Mouse (Mus musculus) limb, embryonic 13.5 days (tissue): ENCODE results near the gene Tmem200b. TPM values are rescaled to one million over a fixed set of nuclear protein-coding genes. Genes with fewer than 3 reads are reported as not detected.

ENCODE experiments used
- ATAC-seq: fragments of 200-750 bp; cut with Nextera tagmentation; 2 replicates; pipeline ENCODE4 v1.8.0; 2017; ENCODE audit warnings: low read depth, moderate number of reproducible peaks, moderate TSS enrichment; ENCODE audit not compliant: low FRiP score
- H3K27ac ChIP-seq: fragments of 300-500 bp; sonication (generic); 2 replicates; pipeline ENCODE4 v1.5.1; 2015; ENCODE audit warnings: inconsistent platforms, mild to moderate bottlenecking, moderate library complexity
- H3K27me3 ChIP-seq: fragments of 300-500 bp; sonication (generic); 2 replicates; pipeline ENCODE4 v1.6.1; 2015; ENCODE audit warnings: mild to moderate bottlenecking, inconsistent platforms
- H3K36me3 ChIP-seq: fragments of 300-500 bp; sonication (generic); 2 replicates; pipeline ENCODE4 v1.6.1; 2015; ENCODE audit warnings: inconsistent platforms, mild to moderate bottlenecking, moderate library complexity
- H3K4me1 ChIP-seq: fragments of 300-500 bp; sonication (generic); 2 replicates; pipeline ENCODE4 v1.6.1; 2015; ENCODE audit warnings: inconsistent platforms
- H3K4me2 ChIP-seq: fragments of 300-500 bp; sonication (generic); replicated peaks from 2 replicates; pipeline ENCODE4 v1.6.1; 2015; ENCODE audit warnings: inconsistent platforms, mild to moderate bottlenecking, moderate library complexity
- H3K4me3 ChIP-seq: fragments of 300-500 bp; sonication (generic); 2 replicates; pipeline ENCODE4 v1.5.1; 2015; ENCODE audit warnings: moderate library complexity, mild to moderate bottlenecking, inconsistent platforms
- H3K9ac ChIP-seq: fragments of 300-500 bp; sonication (generic); 2 replicates; pipeline ENCODE4 v1.6.1; 2015; ENCODE audit warnings: mild to moderate bottlenecking, inconsistent platforms
- H3K9me3 ChIP-seq: fragments of 300-500 bp; sonication (generic); 2 replicates; pipeline ENCODE4 v1.6.1; 2016; ENCODE audit warnings: inconsistent platforms
- WGBS: fragments of 180-500 bp; shearing (Covaris S2); methylation state at CpG from one replicate; pipeline ENCODE4 v1.1.7; 2015; 5-methylcytosine and 5-hydroxymethylcytosine counted together
- polyA plus RNA-seq: library from polyadenylated mRNA; unstranded; fragments of >200 nt; fragmentation: Nextera tagmentation; extraction: Ambion mirVana; gene quantifications from 2 replicates; pipeline ENCODE4 v1.2.1, GENCODE M21; 2015

The Tmem200b gene
- 2.5 and 2.6 TPM in 2 replicates for polyA plus RNA-seq

DNA sequence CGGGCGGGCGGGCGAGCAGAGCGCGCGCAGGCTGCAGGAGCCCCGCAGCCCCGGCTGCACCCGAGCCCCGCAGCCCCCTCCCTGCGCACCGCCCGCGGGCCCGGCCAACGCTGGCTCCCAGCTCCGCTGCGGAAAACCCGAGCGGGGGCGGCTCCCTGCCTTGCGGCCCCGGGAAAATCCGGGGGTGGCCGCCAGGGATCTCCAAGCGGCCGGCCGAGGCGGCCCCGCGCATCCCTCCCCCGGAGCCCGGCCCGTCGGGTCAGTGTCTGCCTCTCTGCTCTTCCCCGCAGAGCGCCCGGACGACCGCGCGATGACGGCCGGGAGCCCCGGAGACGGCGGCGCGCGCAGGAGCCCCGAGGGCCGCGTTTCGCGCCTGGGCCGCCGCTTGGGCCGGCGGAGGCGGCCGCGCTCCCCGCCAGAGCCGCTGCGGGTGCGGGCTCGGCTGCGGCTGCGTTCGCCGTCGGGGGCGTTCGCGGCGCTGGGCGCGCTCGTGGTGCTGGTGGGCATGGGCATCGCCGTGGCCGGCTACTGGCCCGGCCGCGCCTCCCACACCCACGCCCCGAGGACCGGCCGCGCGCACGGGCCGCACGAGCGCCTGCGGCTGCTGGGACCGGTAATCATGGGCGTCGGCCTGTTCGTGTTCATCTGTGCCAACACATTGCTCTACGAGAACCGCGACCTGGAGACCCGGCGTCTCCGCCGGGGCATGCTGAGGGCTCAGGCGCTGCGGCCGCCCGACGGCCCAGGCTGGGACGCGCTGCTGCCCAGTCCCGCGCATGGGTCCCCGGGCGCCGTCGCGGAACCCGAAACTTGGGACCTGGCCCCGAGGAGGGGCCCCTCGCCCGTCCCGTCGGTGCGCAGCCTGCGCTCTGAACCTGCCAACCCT, at the start of gene Tmem200b:
Tmem200b (plus strand) TSS at position 311 of the 886 bp plus-strand sequence.
- H3K4me3 ChIP-seq = peak within 1 kb of the TSS; percentile 76
- peaks cover 82% of the 10 kb centered on the region for H3K4me1 ChIP-seq
- H3K9me3 ChIP-seq = no peaks in the 10 kb centered on the region
- peak within 1 kb of the TSS; percentile 85 for H3K4me2 ChIP-seq
- peaks cover 34% of the 10 kb centered on the region for H3K36me3 ChIP-seq
- H3K27ac ChIP-seq = peak within 1 kb of the TSS; percentile 93
- WGBS = 1% methylated on average over 78 of the region's 130 CpGs
- peak; percentile 16; the same call in 1 of the 2 replicates for ATAC-seq
- H3K27me3 ChIP-seq = peaks cover 36% of the 10 kb centered on the region
- peak within 1 kb of the TSS; percentile 86 for H3K9ac ChIP-seq

DNA sequence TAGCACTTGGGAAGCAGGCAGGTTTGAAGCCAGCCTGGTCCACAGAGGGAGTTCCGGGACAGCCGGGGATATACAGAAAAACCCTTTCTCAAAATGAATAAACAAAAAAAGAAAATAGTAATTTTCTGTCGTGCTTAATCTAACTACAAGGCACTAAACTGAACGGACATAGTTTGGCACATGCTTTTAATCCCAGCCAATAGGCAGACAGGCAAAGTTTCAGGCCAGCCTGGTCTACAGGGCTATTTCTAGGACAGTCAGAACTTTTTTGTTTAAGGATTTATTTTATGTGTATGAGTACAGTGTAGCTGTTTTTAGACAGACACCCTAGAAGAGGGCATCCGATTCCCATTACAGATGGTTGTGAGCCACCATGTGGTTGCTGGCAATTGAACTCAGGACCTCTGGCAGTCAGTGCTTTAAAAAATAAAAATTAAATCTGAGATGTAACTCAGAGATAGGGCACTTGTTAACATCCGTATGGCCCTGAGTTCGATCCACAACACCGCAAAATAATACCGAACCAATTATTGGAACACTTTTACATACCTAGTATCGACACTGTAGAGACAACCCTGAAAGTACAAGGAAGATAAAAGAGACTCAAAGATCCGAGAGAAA, 48.8 kb upstream of the Tmem200b start:
- Histone ChIP-seq H3K4me3 (peak overlapping the region; percentile 97), H3K27ac (peak overlapping the region; percentile 84), H3K9ac (peak overlapping the region; percentile 84), H3K4me2 (peak overlapping the region; percentile 69), H3K4me1 (peaks cover 36% of the 10 kb centered on the region), H3K36me3 (peaks cover 3% of the 10 kb centered on the region; the same call in 1 of the 2 replicates), H3K27me3 (no peaks in the 10 kb centered on the region), H3K9me3 (no peaks in the 10 kb centered on the region)
- WGBS = 12% methylated on average over 11 of the region's 11 CpGs
- peak; percentile 33; the same call in 1 of the 2 replicates for ATAC-seq

DNA sequence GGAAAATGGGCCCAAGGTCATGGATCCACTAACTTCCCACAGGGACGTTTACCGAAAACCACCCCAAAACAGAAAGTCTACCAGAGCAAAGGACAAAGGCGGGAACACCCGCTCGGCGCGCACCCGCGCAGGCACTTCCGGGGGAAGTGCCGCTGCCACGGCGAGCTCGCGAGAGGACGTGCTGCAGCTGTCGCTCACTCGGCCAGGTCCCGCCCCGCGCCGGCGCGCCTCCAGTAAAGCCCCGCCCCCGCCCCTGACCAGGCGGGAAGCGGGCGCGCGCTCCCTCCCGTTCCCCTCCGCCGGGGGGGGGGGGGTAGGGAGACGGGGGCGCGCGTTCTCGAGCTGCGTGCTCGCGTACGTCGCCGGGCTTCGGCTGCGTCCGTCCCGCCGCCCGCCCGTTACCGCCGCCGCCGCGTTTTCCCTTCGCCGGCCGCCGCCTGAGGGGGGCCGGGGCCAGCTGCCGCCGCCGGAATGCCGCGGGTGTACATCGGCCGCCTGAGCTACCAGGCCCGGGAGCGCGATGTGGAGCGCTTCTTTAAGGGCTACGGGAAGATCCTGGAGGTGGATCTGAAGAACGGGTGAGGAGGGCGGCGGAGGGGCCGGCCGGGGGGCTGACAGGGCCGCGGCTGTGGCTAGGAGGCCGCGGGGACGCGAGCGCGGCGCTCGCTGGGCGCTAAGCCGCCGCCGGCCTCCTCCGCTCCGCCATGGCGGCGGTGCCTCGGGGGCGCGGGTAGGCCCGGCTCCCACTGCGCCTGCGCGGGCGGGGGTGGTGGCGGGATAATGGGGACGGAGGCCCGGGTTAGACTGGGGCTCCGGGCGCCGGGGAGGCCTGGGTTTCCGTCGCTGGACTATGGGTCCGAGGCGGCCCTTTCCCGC, 48.0 kb upstream of the Tmem200b start, which contains the start of gene Srsf4:
Srsf4 (plus strand) TSS at position 325 of the 876 bp plus-strand sequence.
- Histone ChIP-seq H3K4me3 (peak within 1 kb of the TSS; percentile 97), H3K4me2 (peak within 1 kb of the TSS; percentile 90), H3K36me3 (0 out of 2 replicates have a peak, but pooled peaks cover 3% of the 10 kb centered on the region), H3K27me3 (no peaks in the 10 kb centered on the region), H3K9me3 (no peaks in the 10 kb centered on the region), H3K9ac (peak within 1 kb of the TSS; percentile 100), H3K4me1 (peaks cover 43% of the 10 kb centered on the region), H3K27ac (peak within 1 kb of the TSS; percentile 100)
- under 1% methylated on average over 79 of the region's 116 CpGs for WGBS
- peak; percentile 95 for ATAC-seq

DNA sequence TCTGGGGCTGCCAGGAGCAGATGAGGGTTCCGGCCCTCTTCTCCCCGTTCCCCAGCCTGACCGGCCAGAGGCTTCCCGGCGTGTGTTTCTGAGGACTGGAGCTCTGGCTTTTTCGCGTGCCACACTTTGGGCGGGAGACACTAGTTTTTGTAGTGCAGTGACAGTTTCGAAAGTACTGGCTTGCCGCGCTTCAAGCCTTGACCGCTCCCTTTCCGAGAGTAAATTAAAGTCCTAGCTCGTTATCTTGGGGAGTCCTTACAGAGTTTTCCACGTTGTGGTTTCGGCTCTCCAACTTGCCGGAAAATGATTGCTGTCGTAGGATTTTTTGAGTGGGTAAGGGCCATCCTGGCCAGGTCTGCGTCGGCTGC, 47.4 kb upstream of the Tmem200b start:
- Histone ChIP-seq H3K4me2 (peak overlapping the region; percentile 90), H3K27ac (peak overlapping the region; percentile 100), H3K36me3 (0 out of 2 replicates have a peak, but pooled peaks cover 3% of the 10 kb centered on the region), H3K9me3 (no peaks in the 10 kb centered on the region), H3K27me3 (no peaks in the 10 kb centered on the region), H3K4me3 (peak overlapping the region; percentile 97), H3K4me1 (peaks cover 43% of the 10 kb centered on the region), H3K9ac (peak overlapping the region; percentile 100)
- WGBS = under 1% methylated on average over 20 of the region's 20 CpGs
- ATAC-seq = peak; percentile 7; the same call in 1 of the 2 replicates

DNA sequence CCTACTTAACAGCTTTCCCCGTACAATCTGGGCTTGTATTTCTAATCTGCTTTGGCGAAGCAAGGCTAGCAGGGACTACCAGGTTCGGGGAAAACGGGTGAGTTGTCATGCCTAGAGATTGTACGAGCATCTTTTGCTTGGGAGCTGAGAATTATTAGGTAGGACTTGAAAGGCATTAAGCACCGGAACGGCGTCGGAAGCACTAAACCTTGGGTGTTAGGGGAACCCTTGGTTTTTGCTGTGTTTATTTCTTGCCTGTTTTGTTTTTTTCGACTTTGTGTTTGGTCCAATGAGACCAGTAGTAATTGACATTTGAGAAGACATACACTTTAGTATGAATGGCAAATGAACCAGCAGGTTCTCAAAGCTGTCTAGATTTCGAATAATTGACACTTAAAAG, 47.0 kb upstream of the Tmem200b start:
- H3K27ac ChIP-seq = peak overlapping the region; percentile 100
- H3K4me1 ChIP-seq = peaks cover 47% of the 10 kb centered on the region
- peak overlapping the region; percentile 97 for H3K4me3 ChIP-seq
- WGBS = 3% methylated on average over 11 of the region's 11 CpGs
- peak overlapping the region; percentile 100 for H3K9ac ChIP-seq
- H3K27me3 ChIP-seq = no peaks in the 10 kb centered on the region
- H3K4me2 ChIP-seq = peak overlapping the region; percentile 90
- no peak for ATAC-seq
- H3K9me3 ChIP-seq = no peaks in the 10 kb centered on the region
- H3K36me3 ChIP-seq = 0 out of 2 replicates have a peak, but pooled peaks cover 3% of the 10 kb centered on the region

DNA sequence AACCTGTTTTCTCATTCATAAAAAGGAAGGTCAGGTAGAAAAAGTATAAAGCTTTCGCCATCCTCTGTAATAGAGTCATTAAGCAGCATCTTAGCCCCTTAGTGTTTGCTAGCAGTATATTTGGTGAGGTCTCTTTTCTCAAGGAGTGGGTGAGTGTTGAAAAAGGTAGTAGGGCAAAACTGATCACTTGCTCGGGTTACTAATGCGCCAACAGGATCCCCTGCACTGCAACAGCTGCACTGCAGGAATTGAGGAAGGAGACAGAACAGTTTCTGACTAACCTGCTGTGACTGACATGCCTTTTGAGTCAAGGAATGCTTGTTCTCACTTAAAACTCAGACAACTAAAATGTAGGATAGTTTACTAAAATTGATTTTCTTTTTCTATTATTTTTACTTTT, 46.3 kb upstream of the Tmem200b start:
- no peaks in the 10 kb centered on the region for H3K9me3 ChIP-seq
- ATAC-seq = no peak
- no peaks in the 10 kb centered on the region for H3K36me3 ChIP-seq
- H3K4me3 ChIP-seq = peak overlapping the region; percentile 97
- H3K4me1 ChIP-seq = peaks cover 53% of the 10 kb centered on the region
- no peaks in the 10 kb centered on the region for H3K27me3 ChIP-seq
- WGBS = 27% methylated on average over 3 of the region's 3 CpGs
- H3K4me2 ChIP-seq = peak overlapping the region; percentile 90
- H3K27ac ChIP-seq = no peak overlapping the region
- H3K9ac ChIP-seq = peak overlapping the region; percentile 100

DNA sequence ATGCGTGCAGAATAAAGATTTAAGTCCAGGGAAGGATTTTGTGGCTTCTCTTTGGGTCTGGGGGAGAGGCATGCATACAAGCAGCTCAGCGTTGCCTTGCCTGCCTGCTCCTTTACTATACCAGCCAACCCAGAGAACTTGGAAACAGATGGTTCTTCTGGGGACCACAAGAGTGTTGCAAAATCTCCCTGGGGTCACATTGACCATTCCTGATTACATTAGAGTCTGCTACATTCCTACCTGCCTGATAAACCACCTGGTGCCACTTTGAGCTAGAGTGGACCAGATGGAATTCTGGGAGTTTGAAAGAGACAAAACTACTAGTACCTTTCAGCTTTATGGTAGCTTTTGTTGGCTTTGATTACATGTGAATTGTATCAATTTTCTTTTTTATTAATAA, 44.7 kb upstream of the Tmem200b start:
- ATAC-seq = no peak

DNA sequence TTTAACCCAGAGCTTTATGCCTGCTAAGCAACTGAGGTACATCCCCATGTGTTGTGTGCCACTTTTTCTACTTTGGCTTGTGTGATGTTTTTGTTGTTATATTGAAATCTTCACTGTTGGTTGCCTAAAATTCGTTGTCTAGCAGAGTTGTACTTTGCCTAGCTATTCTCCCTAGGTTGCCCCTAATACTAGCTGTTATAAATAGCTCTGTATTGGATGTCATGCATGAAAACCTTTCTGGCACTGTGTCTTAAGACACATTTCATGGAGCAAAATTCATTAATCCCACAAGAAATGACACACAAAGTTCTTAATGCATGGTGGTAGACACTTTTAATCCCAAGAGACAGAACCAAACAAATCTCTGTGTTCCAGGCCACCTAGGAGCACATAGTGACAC, 41.9 kb upstream of the Tmem200b start:
- Histone ChIP-seq H3K4me1 (peaks cover 68% of the 10 kb centered on the region), H3K9ac (no peak overlapping the region)
- no peak for ATAC-seq

More for the DNA sequence above, 44.7 kb upstream of the Tmem200b start:
- peaks cover 66% of the 10 kb centered on the region for H3K4me1 ChIP-seq
- no peaks in the 10 kb centered on the region for H3K27me3 ChIP-seq
- no peak overlapping the region for H3K4me3 ChIP-seq
- no peak overlapping the region for H3K9ac ChIP-seq
- no peaks in the 10 kb centered on the region for H3K36me3 ChIP-seq
- WGBS = 58% methylated on average over 2 of the region's 2 CpGs
- no peaks in the 10 kb centered on the region for H3K9me3 ChIP-seq
- H3K4me2 ChIP-seq = no peak overlapping the region
- no peak overlapping the region for H3K27ac ChIP-seq

DNA sequence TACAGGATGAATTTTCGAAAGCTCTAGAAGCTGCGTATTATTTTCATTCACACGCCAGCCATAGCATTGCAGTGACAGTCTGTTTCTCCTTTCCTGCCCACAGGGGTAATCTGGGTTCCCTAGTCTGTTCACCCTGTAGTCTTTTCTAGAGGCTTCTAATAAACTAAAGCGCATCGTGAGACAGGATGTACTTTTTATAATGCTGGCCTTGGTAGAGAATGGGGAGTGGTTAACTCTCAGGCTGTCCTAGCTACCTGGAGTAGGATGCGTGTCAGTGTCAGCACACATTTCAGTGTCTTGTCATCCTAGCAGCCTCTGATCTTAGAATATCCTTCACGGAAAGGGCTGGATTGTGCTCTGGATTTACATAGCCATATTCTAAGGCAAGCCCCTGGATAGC, 40.3 kb upstream of the Tmem200b start:
- Histone ChIP-seq H3K4me2 (no peak overlapping the region), H3K9ac (no peak overlapping the region), H3K4me1 (peaks cover 52% of the 10 kb centered on the region), H3K4me3 (no peak overlapping the region), H3K27me3 (no peaks in the 10 kb centered on the region), H3K9me3 (no peaks in the 10 kb centered on the region), H3K27ac (no peak overlapping the region), H3K36me3 (peaks cover 16% of the 10 kb centered on the region)
- ATAC-seq = no peak
- 85% methylated on average over 7 of the region's 7 CpGs for WGBS

More for the DNA sequence above, 41.9 kb upstream of the Tmem200b start:
- Histone ChIP-seq H3K36me3 (no peaks in the 10 kb centered on the region; the same call in 1 of the 2 replicates), H3K27ac (no peak overlapping the region), H3K4me3 (no peak overlapping the region), H3K4me2 (no peak overlapping the region), H3K27me3 (no peaks in the 10 kb centered on the region), H3K9me3 (no peaks in the 10 kb centered on the region)
- 73% methylated on average over 1 of the region's 1 CpGs for WGBS

DNA sequence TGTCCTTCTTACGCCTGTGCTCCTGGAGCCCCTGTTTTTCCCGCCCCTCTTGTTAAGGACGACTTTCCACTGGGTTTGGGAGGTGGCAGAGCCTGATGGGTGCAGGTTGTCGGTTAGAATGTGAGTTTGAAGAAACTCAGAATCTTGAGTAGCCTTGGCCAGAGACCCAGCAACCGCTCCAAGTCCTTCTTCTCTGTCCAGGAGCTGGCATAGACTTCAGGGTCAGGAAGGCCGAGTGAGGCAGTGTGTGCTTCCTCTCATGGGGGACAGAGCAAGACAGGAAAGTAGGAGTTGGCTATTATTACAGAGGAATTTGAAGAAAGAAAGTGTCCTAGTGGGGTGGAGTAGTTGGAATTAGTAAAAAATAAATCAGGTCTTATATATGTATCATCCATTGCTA, 38.0 kb upstream of the Tmem200b start:
- no peak overlapping the region for H3K27ac ChIP-seq
- peaks cover 35% of the 10 kb centered on the region for H3K4me1 ChIP-seq
- no peak for ATAC-seq
- H3K4me2 ChIP-seq = no peak overlapping the region
- no peak overlapping the region for H3K9ac ChIP-seq
- no peaks in the 10 kb centered on the region for H3K9me3 ChIP-seq
- H3K4me3 ChIP-seq = no peak overlapping the region
- no peaks in the 10 kb centered on the region for H3K27me3 ChIP-seq
- 74% methylated on average over 6 of the region's 6 CpGs for WGBS
- H3K36me3 ChIP-seq = peaks cover 24% of the 10 kb centered on the region

DNA sequence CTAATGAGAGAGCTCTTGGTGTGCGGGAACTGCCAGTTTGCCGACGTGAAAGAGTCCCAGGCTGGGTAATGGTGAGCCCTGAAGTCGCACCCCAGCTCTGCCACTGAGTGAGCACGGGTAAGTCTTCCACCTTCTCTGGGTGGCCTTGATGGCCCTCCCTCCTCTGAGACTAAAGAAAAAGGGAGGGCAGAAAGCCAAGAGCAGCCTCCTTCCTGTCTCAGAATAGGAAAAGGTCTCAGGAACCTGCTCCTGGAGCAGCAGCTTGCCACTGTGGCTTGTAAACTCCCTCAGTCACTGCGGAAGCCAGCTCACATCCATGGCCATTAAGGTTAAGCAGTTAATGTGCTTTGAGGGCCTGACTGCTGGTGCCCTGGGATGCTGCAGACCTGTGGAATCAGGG, 36.2 kb upstream of the Tmem200b start:
- Histone ChIP-seq H3K4me3 (no peak overlapping the region), H3K36me3 (peaks cover 24% of the 10 kb centered on the region), H3K9me3 (no peaks in the 10 kb centered on the region), H3K9ac (no peak overlapping the region), H3K27me3 (no peaks in the 10 kb centered on the region), H3K4me1 (peaks cover 39% of the 10 kb centered on the region), H3K4me2 (no peak overlapping the region), H3K27ac (no peak overlapping the region)
- ATAC-seq = no peak
- 74% methylated on average over 6 of the region's 6 CpGs for WGBS
